In the genomic region with DNA sequence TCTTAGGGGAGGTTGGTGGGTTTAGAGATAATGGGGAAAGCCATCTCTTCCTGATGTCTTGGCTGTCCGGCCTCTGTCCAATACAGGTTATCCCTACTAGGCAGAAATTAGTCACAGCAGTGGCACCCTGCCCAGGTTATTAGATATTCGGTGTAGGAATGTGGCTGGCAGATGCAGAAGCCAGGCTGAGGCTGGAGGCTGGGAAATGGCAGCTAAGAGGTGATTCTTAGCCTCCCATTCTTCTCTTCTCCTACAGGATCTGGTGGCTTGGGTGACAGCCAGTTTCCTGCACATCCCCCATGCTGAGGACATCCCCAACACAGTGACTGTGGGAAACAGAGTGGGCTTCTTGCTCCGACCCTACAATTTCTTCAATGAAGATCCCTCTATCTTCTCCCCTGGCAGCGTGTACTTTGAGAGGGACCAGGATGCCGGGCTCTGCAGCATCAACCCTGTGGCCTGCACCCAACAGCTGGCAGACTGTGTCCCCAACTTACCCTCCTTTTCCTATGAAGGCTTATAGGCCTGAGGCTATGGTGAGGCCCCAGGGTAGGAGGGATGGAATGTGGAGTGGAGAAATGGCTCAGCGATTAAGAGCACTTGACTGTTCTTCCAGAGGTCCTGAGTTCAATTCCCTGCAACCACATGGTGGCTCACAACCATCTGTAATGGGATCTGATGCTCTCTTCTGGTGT, we compare ENCODE assay signal across 9 mouse cellular contexts. TPM values are rescaled to one million over a fixed set of nuclear protein-coding genes. Genes with fewer than 3 reads are reported as not detected.
DNase-seq lines count a peak whose midpoint lies in the region.
"Had no signal": no experiment of that assay in that cellular context is flagged by ENCODE, and none has a peak within 500 bp of the region (broad histone marks: within the 10 kb centered on the region; RNA-seq: fewer than 3 reads in every experiment).

No protein-coding gene starts in this region.

- peak; percentile 26 for DNase-seq in gastrocnemius, adult 18-20 months (ENCODE audit: low spot score)
- DNase-seq in gastrocnemius, adult 8-10 months (ENCODE audit: low spot score in 2 of 2): no peak
- DNase-seq in testis, postnatal 10 days (ENCODE audit: low spot score): peak; percentile 72
- DNase-seq in testis, postnatal 14 days (ENCODE audit: low spot score): no peak
- peak; percentile 81 for DNase-seq in heart, postnatal 4 days
- DNase-seq in ovary, postnatal 14 days (ENCODE audit: low spot score): no peak
- no peak for DNase-seq in spleen, postnatal 14 days (ENCODE audit: low spot score in 2 of 2)
- no peak for DNase-seq in urinary bladder, adult 18-20 months (ENCODE audit: low spot score in 2 of 2)
- DNase-seq: thymus, postnatal 14 days had no signal

RNA-seq across cellular contexts. Expression of gene Aoc3, which starts 1.3 kb away (rescaled TPM):
- 1 to 10 TPM; 5.3 to 9.6 TPM for total RNA-seq in gastrocnemius, adult 18-20 months (2021)
- 10 to 100 TPM in 1 of 4 experiments, 1 to 10 TPM in 3; 2.0 to 11.5 (median 5.1) TPM for total RNA-seq in gastrocnemius, adult 8-10 months (2022)
- total RNA-seq in heart, postnatal 4 days (2021): 10 to 100 TPM; 29.5 to 31.3 TPM

RNA-seq across cellular contexts. Expression of gene Aoc2, which starts 4.2 kb away (rescaled TPM):
- total RNA-seq in gastrocnemius, adult 18-20 months (2021): 1 to 10 TPM; 1.0 to 1.1 TPM
- total RNA-seq in gastrocnemius, adult 8-10 months (2022): 1 to 10 TPM in 1 of 4 experiments, under 1 TPM in 3; 0.46 to 1.1 (median 0.59) TPM
- 1 to 10 TPM; 2.9 to 3.2 TPM for total RNA-seq in heart, postnatal 4 days (2021)

RNA-seq across cellular contexts. Expression of gene Psme3, which starts 13.1 kb away (rescaled TPM):
- 10 to 100 TPM; 66.4 to 81.3 TPM for total RNA-seq in gastrocnemius, adult 18-20 months (2021)
- 10 to 100 TPM; 59.5 to 80.8 (median 69.4) TPM for total RNA-seq in gastrocnemius, adult 8-10 months (2022)
- 100 to 1,000 TPM in 1 of 2 experiments, 10 to 100 TPM in 1; 88.7 to 103 TPM for total RNA-seq in heart, postnatal 4 days (2021)

RNA-seq across cellular contexts. Expression of gene Becn1, which starts 27.0 kb away (rescaled TPM):
- total RNA-seq in gastrocnemius, adult 18-20 months (2021): 10 to 100 TPM; 85.6 to 95.6 TPM
- 100 to 1,000 TPM in 2 of 4 experiments, 10 to 100 TPM in 2; 86.0 to 113 (median 101) TPM for total RNA-seq in gastrocnemius, adult 8-10 months (2022)
- total RNA-seq in heart, postnatal 4 days (2021): 100 to 1,000 TPM; 103 to 106 TPM

RNA-seq across cellular contexts. Expression of gene G6pc, which starts 38.3 kb away (rescaled TPM):
- not detected for total RNA-seq in gastrocnemius, adult 18-20 months (2021)
- under 1 TPM in 1 of 4 experiments, not detected in 3; 0.16 TPM for total RNA-seq in gastrocnemius, adult 8-10 months (2022)
- not detected for total RNA-seq in heart, postnatal 4 days (2021)

Comparison
In these comparisons a context has a peak if more than half of its experiments do, and no peak if none do; other contexts are left out.
1. DNase-seq: peak in gastrocnemius, adult 18-20 months (single experiment), testis, postnatal 10 days (single experiment) and heart, postnatal 4 days (single experiment); none in gastrocnemius, adult 8-10 months (0 of 2), testis, postnatal 14 days (single experiment), ovary, postnatal 14 days (single experiment), spleen, postnatal 14 days (0 of 2) and urinary bladder, adult 18-20 months (0 of 2).